Mouse (Mus musculus) forebrain, embryonic 15.5 days (tissue): ENCODE measurements at regions not wholly inside any gene's neighbourhood (a gene's known extent, or its start where the extent isn't known, plus 50 kb on each side); places are given as distances from the start of the nearest gene placed in this dataset.

ENCODE experiments used
- ATAC-seq: fragments of 200-750 bp; cut with Nextera tagmentation; replicated peaks from 2 replicates; pipeline ENCODE4 v1.8.0; 2017; ENCODE audit warnings: mild to moderate bottlenecking, moderate TSS enrichment, moderate library complexity
- H3K27ac ChIP-seq: fragments of 300-500 bp; sonication (generic); replicated peaks from 2 replicates; pipeline ENCODE4 v1.5.1; 2015; ENCODE audit warnings: mild to moderate bottlenecking, inconsistent platforms
- H3K27me3 ChIP-seq: fragments of 300-500 bp; sonication (generic); 2 replicates; pipeline ENCODE4 v1.6.1; 2015; ENCODE audit warnings: inconsistent platforms
- H3K36me3 ChIP-seq: fragments of 300-500 bp; sonication (generic); 2 replicates; pipeline ENCODE4 v1.6.1; 2015; ENCODE audit warnings: mild to moderate bottlenecking, inconsistent platforms
- H3K4me1 ChIP-seq: fragments of 300-500 bp; sonication (generic); 2 replicates; pipeline ENCODE4 v1.6.1; 2015; ENCODE audit warnings: inconsistent platforms
- H3K4me2 ChIP-seq: fragments of 300-500 bp; sonication (generic); replicated peaks from 2 replicates; pipeline ENCODE4 v1.6.1; 2015; ENCODE audit warnings: mild to moderate bottlenecking, inconsistent platforms
- H3K4me3 ChIP-seq: fragments of 300-500 bp; sonication (generic); 2 replicates; pipeline ENCODE4 v1.5.1; 2015; ENCODE audit warnings: mild to moderate bottlenecking, inconsistent platforms
- H3K9ac ChIP-seq: fragments of 300-500 bp; sonication (generic); replicated peaks from 2 replicates; pipeline ENCODE4 v1.6.1; 2015; ENCODE audit warnings: mild to moderate bottlenecking, inconsistent platforms
- H3K9me3 ChIP-seq: fragments of 300-500 bp; sonication (generic); 2 replicates; pipeline ENCODE4 v1.6.1; 2016; ENCODE audit warnings: inconsistent platforms
- WGBS: fragments of 180-500 bp; shearing (Covaris S2); methylation state at CpG from one replicate; pipeline ENCODE4 v1.1.7; 2015; ENCODE audit warnings: mixed read lengths; 5-methylcytosine and 5-hydroxymethylcytosine counted together

DNA sequence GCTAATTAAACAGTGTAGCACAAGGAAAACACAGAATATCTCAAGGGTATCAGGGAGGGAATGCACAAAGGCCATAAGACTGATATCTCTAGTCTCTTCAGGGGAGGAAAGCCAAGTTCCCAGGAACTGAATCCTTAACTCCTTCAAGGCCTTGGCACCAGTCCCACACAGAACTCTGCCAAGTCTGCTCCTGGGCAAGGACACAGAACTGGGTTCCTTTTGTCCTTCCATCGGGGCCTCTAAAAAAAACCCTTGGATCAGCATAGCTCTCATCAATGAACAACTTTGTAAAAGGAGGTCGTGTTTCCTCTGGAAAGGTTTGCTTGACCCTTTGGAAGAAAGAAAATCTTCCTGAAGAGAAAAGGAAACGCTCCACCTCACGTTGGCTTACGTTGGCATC is 940.1 kb downstream of the Robo2 start:
- 0 out of 2 replicates have a peak, but pooled peaks cover 4% of the 10 kb centered on the region for H3K4me1 ChIP-seq
- no peak overlapping the region for H3K27ac ChIP-seq
- no peaks in the 10 kb centered on the region for H3K36me3 ChIP-seq
- H3K9ac ChIP-seq, result no peak overlapping the region
- no peak overlapping the region for H3K4me2 ChIP-seq
- no peaks in the 10 kb centered on the region for H3K27me3 ChIP-seq
- H3K4me3 ChIP-seq, result no peak overlapping the region
- ATAC-seq, result no peak; the same call in 1 of the 2 replicates
- 38% methylated on average over 5 of the region's 5 CpGs for WGBS
- H3K9me3 ChIP-seq, result no peaks in the 10 kb centered on the region

DNA sequence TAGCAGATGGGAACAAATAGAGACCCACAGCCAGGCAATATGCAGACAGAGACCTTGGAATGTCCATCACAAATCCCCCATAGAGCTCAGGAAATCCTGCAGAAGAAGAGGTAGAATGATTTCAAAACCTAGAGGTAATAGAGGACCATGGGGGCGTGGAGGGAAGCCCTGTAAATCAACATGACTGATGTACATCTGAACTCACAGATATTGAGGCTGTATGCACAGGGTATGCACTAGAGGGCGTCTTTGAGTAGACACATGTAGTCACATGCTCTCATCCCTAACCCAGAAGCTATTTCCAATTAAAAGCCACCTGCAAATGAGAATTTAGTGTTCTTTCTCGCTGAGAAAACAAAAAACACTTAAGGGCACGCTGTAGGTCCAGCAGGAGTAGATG is 941.1 kb downstream of the Robo2 start:
- no peak overlapping the region for H3K4me3 ChIP-seq
- ATAC-seq, result no peak
- H3K4me1 ChIP-seq, result 0 out of 2 replicates have a peak, but pooled peaks cover 4% of the 10 kb centered on the region
- H3K4me2 ChIP-seq, result no peak overlapping the region
- 58% methylated on average over 4 of the region's 4 CpGs for WGBS
- no peaks in the 10 kb centered on the region for H3K9me3 ChIP-seq
- no peak overlapping the region for H3K27ac ChIP-seq
- H3K36me3 ChIP-seq, result no peaks in the 10 kb centered on the region
- no peaks in the 10 kb centered on the region for H3K27me3 ChIP-seq
- H3K9ac ChIP-seq, result no peak overlapping the region

DNA sequence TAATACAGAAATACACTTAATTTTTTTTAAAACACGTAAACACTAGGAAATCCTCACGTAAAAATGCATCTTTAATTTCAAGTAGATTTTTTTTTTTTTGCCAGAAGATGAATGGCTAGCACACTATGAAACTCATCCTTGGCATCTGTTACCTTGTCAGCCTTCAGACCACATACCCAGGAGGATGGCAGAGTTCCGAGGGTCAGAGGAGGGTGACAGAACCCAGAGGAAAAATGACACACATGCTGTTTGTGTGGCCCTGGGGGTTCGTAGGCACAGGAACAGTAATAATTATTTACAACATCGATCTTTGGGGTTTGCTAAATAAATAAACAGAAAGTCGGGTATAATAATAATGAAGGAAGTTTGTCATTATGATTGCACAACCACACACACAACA is 945.3 kb downstream of the Robo2 start:
- no peak for ATAC-seq
- Histone ChIP-seq H3K4me1 (no peaks in the 10 kb centered on the region), H3K9ac (no peak overlapping the region), H3K27me3 (no peaks in the 10 kb centered on the region), H3K9me3 (no peaks in the 10 kb centered on the region), H3K27ac (no peak overlapping the region), H3K36me3 (no peaks in the 10 kb centered on the region), H3K4me2 (no peak overlapping the region), H3K4me3 (no peak overlapping the region)
- WGBS, result 90% methylated on average over 6 of the region's 6 CpGs

DNA sequence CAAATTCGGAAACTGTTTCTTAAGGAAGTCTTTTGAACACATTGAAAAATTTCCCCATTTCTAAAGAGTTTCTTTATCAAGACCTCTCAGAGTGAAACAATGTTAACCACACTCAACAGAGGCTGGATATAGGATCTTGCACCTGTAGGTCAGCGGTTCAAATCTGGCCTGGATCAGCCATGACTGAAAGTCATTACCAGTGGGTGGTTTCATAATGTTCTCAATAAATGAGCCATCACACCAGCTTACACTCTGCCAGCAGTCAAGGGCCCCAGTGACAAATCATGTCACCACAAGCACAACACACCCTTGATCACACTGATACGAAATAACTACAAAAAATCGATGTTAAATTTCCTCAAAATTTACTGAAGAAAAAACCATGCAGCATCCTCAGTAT is 949.1 kb downstream of the Robo2 start:
- Histone ChIP-seq H3K4me2 (no peak overlapping the region), H3K9me3 (no peaks in the 10 kb centered on the region), H3K4me3 (no peak overlapping the region), H3K4me1 (no peaks in the 10 kb centered on the region), H3K36me3 (no peaks in the 10 kb centered on the region), H3K9ac (no peak overlapping the region), H3K27ac (no peak overlapping the region), H3K27me3 (no peaks in the 10 kb centered on the region)
- ATAC-seq, result no peak
- WGBS, result 91% methylated on average over 4 of the region's 4 CpGs

DNA sequence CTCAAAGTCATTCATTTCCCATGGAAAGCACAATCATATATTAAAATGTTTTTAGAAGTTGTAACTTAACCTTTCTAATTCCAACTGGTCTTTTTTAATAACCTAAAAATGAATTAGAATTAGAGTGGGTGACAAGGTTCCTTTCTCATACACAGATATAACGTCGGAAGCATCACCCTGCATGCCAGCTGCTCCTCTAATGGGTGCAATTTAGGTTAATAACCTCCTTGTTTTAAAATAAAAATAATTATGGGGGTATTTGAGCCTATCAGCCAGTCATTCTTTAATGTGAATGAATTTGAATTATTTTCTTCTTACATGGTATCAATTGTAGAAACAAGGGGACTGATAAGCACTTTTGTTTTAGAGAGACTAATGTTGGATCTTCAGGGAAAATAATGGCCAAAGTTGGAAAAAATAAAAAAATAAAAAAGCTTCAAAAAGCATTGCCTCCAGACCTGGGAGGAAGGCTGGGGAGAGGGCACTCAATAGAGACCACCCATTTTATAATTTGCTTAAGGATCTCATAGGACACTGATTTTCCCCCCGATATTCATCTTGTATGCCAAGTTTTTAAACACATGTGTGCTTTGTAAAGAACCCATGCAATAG is 960.9 kb downstream of the Robo2 start:
- H3K27me3 ChIP-seq, result no peaks in the 10 kb centered on the region
- H3K36me3 ChIP-seq, result no peaks in the 10 kb centered on the region
- no peaks in the 10 kb centered on the region; the same call in 1 of the 2 replicates for H3K4me1 ChIP-seq
- 65% methylated on average over 3 of the region's 3 CpGs for WGBS
- no peaks in the 10 kb centered on the region for H3K9me3 ChIP-seq
- no peak overlapping the region for H3K4me2 ChIP-seq
- H3K9ac ChIP-seq, result no peak overlapping the region
- peak; percentile 46; the same call in 1 of the 2 replicates for ATAC-seq
- no peak overlapping the region for H3K27ac ChIP-seq
- H3K4me3 ChIP-seq, result no peak overlapping the region

DNA sequence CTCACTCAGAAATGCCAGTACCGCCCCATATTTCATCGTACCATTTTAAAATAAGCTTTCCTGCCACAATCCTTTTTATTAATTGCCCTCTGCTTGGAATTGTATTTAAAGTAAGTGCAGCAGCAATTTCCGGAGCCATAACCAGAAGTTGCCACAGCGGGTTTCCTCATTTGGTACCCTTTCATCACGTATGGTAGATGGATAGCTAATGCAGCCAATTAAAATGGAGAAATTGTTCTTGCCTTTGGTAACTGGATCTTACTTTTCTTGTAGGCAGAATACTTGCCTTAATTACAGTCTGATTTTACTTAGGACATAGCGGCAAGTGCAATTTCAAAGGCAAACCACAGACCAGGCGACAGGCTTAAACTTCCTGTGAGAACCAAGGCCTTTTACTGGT is 961.8 kb downstream of the Robo2 start:
- no peak overlapping the region for H3K4me2 ChIP-seq
- H3K9me3 ChIP-seq, result no peaks in the 10 kb centered on the region
- no peaks in the 10 kb centered on the region for H3K36me3 ChIP-seq
- no peak overlapping the region for H3K4me3 ChIP-seq
- ATAC-seq, result no peak
- no peak overlapping the region for H3K9ac ChIP-seq
- 51% methylated on average over 7 of the region's 7 CpGs for WGBS
- no peaks in the 10 kb centered on the region; the same call in 1 of the 2 replicates for H3K4me1 ChIP-seq
- no peaks in the 10 kb centered on the region for H3K27me3 ChIP-seq
- no peak overlapping the region for H3K27ac ChIP-seq

DNA sequence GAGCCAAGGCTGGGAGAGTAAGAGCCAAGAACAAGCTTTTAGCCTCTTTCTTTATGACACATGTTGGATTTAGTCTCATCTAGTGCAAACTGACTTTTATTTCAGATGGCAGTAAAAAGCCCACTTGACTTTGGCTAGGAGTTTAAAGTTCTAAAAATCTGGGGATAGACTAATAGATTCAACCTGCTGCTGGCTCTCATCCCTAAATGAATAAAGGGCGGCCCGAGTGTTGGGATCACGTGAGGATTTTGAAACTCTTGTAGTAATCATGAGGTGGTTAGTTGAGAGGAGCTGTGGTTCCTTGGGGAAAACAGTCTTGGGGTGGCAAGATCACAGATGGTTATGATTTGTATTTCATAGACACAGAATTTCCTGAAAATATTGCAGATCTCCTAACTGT is 975.9 kb downstream of the Robo2 start:
- H3K27ac ChIP-seq, result no peak overlapping the region
- no peaks in the 10 kb centered on the region for H3K9me3 ChIP-seq
- no peaks in the 10 kb centered on the region for H3K36me3 ChIP-seq
- H3K9ac ChIP-seq, result no peak overlapping the region
- H3K27me3 ChIP-seq, result no peaks in the 10 kb centered on the region
- no peak overlapping the region for H3K4me2 ChIP-seq
- H3K4me3 ChIP-seq, result no peak overlapping the region
- no peaks in the 10 kb centered on the region for H3K4me1 ChIP-seq
- 85% methylated on average over 3 of the region's 3 CpGs for WGBS
- ATAC-seq, result no peak

DNA sequence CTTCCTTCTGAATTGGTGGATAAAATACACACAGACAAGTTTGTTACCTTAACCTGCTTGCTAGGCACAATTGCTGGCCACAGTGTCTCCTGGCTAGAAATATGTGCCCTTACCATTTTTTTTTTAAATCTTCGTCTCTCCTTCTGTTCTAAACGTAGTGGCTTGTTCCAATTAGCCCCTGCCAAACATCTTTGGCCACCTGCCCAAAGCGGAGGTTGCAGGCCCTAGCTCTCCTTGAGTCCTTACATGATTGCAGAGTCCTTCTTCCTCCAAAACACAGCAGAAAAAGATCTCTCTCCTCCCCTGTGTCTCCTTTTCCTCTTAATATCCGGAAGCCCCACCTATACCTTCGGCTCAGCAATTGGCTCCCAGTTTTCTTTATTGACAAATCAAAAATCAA is 986.8 kb downstream of the Robo2 start:
- Histone ChIP-seq H3K4me2 (no peak overlapping the region), H3K4me1 (no peaks in the 10 kb centered on the region), H3K9ac (no peak overlapping the region), H3K27me3 (no peaks in the 10 kb centered on the region), H3K4me3 (no peak overlapping the region), H3K36me3 (no peaks in the 10 kb centered on the region), H3K9me3 (no peaks in the 10 kb centered on the region; the same call in 1 of the 2 replicates), H3K27ac (no peak overlapping the region)
- no peak for ATAC-seq
- 72% methylated on average over 5 of the region's 5 CpGs for WGBS

DNA sequence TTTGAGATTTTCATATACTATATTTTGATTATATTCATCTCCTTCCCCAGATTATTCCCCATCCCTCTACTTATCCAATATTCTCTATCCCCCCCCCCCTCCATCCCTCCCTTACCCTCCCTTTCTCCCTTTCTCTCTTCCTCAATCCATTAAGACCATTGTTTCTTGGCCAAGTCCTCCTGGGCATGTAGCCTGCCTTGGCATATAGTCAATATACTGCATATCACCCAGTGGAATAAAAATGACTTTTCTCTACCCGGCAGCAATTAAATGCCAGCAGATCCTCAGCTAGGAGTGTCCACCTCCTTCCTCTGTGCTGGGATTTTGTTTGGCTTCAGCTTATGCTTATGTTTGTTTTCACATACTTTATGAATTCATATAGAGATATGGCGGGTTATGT is 987.3 kb downstream of the Robo2 start:
- H3K4me1 ChIP-seq, result no peaks in the 10 kb centered on the region
- no peak overlapping the region for H3K4me3 ChIP-seq
- ATAC-seq, result no peak
- H3K36me3 ChIP-seq, result no peaks in the 10 kb centered on the region
- H3K9ac ChIP-seq, result no peak overlapping the region
- H3K27ac ChIP-seq, result no peak overlapping the region
- WGBS, result 73% methylated on average over 2 of the region's 2 CpGs
- no peaks in the 10 kb centered on the region for H3K27me3 ChIP-seq
- H3K9me3 ChIP-seq, result no peaks in the 10 kb centered on the region; the same call in 1 of the 2 replicates
- H3K4me2 ChIP-seq, result no peak overlapping the region

DNA sequence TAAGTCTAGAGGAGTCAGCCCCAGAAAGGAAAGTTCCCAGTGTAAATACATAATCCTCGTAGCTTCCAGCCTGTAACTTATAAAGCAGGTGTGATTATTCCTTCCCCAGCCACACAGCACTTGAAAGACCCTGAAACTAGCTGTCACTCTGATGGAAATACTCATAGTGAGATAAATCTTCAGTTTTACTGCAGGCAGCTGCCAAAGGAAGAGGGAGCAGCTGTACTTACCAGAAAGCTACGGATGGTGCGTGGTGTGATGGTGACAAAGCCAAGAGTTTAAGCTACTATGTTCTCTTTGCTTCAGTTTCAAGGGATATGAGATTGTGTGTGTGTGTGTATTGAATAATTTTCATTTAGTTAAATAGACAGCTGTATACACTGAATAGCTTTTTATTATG is 1007.1 kb downstream of the Robo2 start:
- Histone ChIP-seq H3K4me3 (no peak overlapping the region), H3K36me3 (no peaks in the 10 kb centered on the region), H3K27me3 (no peaks in the 10 kb centered on the region), H3K9me3 (no peaks in the 10 kb centered on the region), H3K9ac (no peak overlapping the region), H3K4me2 (no peak overlapping the region), H3K27ac (no peak overlapping the region), H3K4me1 (peaks cover 7% of the 10 kb centered on the region)
- ATAC-seq, result no peak
- WGBS, result 40% methylated on average over 3 of the region's 3 CpGs

DNA sequence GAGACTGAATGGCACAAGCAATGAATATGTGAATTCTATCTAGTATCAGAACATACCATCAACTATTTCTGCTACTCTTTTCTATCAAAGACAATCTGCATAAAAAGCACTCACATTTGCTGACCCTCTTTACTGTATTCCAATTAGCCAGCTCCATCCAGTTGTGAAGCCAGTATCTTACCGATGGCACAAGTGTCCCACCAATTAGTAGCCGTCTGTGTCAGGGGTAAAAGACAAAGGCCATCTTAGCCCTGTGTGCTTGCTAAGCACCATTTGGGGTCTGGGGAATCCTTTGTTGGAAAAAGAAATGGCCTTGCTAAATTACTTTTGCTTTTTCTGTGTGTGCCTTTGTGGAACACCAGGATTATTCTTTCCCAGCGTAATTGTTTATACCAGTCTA is 1007.5 kb downstream of the Robo2 start:
- H3K27ac ChIP-seq, result no peak overlapping the region
- H3K9me3 ChIP-seq, result no peaks in the 10 kb centered on the region
- H3K27me3 ChIP-seq, result no peaks in the 10 kb centered on the region
- peaks cover 7% of the 10 kb centered on the region for H3K4me1 ChIP-seq
- ATAC-seq, result no peak
- 16% methylated on average over 3 of the region's 3 CpGs for WGBS
- H3K4me2 ChIP-seq, result no peak overlapping the region
- H3K4me3 ChIP-seq, result no peak overlapping the region
- H3K9ac ChIP-seq, result no peak overlapping the region
- H3K36me3 ChIP-seq, result no peaks in the 10 kb centered on the region

DNA sequence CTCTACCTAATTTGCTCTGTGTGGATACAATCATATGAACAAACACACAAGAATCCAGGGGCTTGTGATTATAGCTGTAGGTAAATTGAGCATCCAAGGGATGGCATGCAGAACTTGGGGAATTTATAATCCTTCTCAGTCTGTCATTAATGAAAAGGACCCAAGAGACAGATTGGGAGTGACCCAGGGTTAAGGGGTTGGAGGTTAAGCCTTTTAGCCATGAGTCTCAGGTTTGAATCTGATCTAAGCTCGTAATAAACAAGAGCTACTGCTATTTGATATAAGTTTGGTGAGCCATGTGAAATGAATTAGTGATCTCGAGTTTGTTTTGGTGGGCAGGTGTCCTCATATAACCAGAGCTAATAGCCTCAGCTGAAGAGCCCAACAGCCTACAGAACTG is 1032.6 kb downstream of the Robo2 start:
- no peak overlapping the region for H3K9ac ChIP-seq
- no peaks in the 10 kb centered on the region for H3K4me1 ChIP-seq
- H3K27ac ChIP-seq, result no peak overlapping the region
- no peaks in the 10 kb centered on the region for H3K27me3 ChIP-seq
- H3K4me2 ChIP-seq, result no peak overlapping the region
- H3K4me3 ChIP-seq, result no peak overlapping the region
- 65% methylated on average over 2 of the region's 2 CpGs for WGBS
- no peaks in the 10 kb centered on the region for H3K36me3 ChIP-seq
- H3K9me3 ChIP-seq, result no peaks in the 10 kb centered on the region
- no peak for ATAC-seq

DNA sequence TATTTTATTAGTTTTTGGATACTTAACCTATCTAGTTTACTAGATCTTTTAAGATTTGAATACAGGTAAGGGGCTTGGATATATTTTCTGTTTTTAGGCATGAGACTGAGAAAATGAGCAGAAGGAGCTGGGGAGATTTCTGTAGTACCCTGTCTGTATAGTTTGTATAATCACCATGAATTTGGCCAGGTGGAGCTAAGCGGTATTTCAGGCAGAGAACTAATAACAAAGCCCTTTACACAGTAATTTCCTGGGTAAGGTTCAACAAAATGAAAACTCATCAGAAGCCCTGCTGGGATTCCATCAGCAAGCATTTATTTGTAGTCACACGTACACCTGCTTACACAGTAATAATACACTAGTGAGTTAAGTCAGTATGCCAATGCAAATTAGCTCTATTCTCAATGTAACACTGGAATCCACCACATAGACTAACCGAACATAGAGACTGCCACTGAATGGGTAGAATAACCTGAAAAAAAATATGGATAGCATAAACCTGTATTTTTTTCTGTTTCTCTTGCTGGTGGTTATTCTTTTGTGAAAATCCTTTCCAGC is 1036.9 kb downstream of the Robo2 start:
- no peak overlapping the region for H3K4me3 ChIP-seq
- no peak overlapping the region for H3K27ac ChIP-seq
- 0 out of 2 replicates have a peak, but pooled peaks have one; percentile 43 for ATAC-seq
- WGBS, result 49% methylated on average over 3 of the region's 3 CpGs
- no peaks in the 10 kb centered on the region for H3K36me3 ChIP-seq
- no peak overlapping the region for H3K4me2 ChIP-seq
- no peak overlapping the region for H3K9ac ChIP-seq
- no peaks in the 10 kb centered on the region for H3K9me3 ChIP-seq
- H3K4me1 ChIP-seq, result no peaks in the 10 kb centered on the region; the same call in 1 of the 2 replicates
- no peaks in the 10 kb centered on the region for H3K27me3 ChIP-seq
